Mouse (Mus musculus): ENCODE data around the gene Prkcq.

GRCm38 (mm10) chr2:11189150-11189767 is 17.4 kb downstream of the Prkcq start:
- TF ChIP-seq GATA1 (IDR thresholded peaks at IDR 0.05; ENCODE audit: borderline replicate concordance, low read length) (no peak), FLI1 (IDR thresholded peaks at IDR 0.05; ENCODE audit: low read length) (no peak)

Data from megakaryocyte, embryonic 14.5 days (primary cell).